Mouse (Mus musculus) right cerebral cortex, postnatal 25 days (tissue): ENCODE data around the gene 2310022A10Rik.
"Not testable (repeated sequence)": the region's sequence is repeated elsewhere in the genome, so short reads cannot be mapped to it uniquely, and the experiment has no call there.

Source experiments
- DNase-seq: peaks from one replicate; pipeline ENCODE4 v3.0.0; 2022

Gene 2310022A10Rik

DNA sequence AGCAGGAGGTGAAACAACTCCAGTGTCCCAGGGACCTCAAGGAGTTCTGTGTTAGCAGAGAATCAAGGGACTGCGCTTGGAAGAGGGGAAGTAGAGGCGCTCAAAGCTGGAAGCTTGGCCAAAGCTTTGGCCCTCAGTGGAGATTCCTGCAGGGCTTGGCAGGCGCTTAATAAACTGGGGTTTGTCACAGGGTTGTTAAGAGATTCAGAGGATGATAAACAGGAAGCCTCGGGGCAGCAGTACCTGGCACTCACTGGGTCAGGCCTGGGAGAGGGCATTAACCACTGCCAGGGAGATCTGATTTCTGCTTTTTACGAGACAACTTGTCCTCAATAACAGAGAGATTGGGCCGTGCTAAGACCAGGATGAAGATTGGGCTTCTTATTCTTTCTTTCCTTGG, 68.0 kb downstream of the 2310022A10Rik start:
- DNase-seq, result no peak

DNA sequence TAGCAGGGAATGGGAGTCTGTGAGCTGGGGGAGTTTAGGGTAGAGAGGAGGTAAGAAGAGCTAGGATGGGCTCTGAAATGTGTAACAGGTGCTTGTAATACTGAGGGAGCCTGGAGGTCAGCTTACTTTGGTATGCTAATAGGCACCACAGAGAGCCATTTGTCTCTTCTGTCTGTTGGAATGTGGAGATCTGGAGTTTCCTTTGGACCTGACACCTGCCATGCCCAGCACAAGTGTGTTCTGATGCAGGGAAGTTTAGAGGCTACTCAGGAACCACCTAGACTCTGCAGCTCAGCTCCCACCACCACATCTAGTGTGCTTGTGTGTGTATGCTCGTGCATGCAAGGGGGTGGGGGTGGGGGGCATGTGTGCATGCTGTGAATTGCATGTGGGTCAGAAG, 69.2 kb downstream of the 2310022A10Rik start:
- DNase-seq, result no peak

DNA sequence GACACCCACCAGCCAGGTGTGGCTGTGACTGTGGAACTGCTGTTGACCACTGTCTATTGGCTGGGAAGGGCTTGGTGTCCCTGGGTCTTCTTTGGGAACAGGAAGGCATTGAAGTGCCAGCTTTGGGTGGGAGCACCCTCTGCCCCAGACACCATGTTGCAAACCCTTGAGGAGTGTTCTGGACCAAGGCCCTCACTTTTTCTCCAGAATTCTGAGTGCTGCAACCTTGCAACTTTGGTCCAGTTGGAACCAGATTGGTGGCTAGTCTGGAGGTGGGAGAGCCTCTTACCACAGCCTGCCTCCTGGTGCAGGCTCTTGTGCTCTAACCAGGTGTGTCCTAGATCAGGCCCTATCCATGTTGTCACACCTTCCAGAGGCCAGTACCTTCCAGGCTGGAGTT, 71.9 kb downstream of the 2310022A10Rik start:
- no peak for DNase-seq

- no peak for DNase-seq
Observed at GRCm38 (mm10) chr7:27627707-27628106, 74.7 kb downstream of the 2310022A10Rik start.

GRCm38 (mm10) chr7:27628190-27628589, 75.2 kb downstream of the 2310022A10Rik start:
- no peak for DNase-seq

DNA sequence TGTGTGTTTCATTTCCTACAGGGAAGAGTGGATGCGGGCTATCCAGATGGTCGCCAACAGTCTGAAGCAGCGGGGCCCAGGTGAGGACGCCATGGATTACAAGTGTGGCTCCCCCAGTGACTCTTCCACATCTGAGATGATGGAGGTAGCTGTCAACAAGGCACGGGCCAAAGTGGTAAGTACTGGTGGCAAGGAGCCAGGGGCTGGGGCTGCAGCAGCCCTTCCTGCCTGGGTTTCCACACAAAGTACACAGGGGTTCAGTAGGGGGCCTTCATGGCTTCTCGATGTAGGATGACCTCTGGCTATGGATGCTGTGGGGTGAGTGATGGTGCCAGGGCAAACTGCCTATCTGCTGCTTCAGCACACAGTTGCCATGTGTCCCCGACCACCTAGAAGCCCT, 75.8 kb downstream of the 2310022A10Rik start:
- DNase-seq, result not testable (repeated sequence)

- DNase-seq, result no peak
Observed at GRCm38 (mm10) chr7:27631439-27631838, 78.4 kb downstream of the 2310022A10Rik start.
